Mouse (Mus musculus): ENCODE data around the gene Dcst1. TPM values are rescaled to one million over a fixed set of nuclear protein-coding genes. Genes with fewer than 3 reads are reported as not detected.

Dcst1 gene
- polyA plus RNA-seq, 1 experiment from 2014 or later = 0.31 TPM

- Histone ChIP-seq H3K4me3 (ENCODE audit: low read depth, low read length) (peak overlapping the region; percentile 51), H3K9me3 (ENCODE audit: control insufficient read depth, low read length) (no peaks in the 10 kb centered on the region), H3K9ac (ENCODE audit: low read length) (peak overlapping the region; percentile 52), H3K4me1 (ENCODE audit: control insufficient read depth, insufficient read depth, low read length) (peaks cover 32% of the 10 kb centered on the region), H3K27ac (ENCODE audit: low read depth, low read length) (no peak overlapping the region), H3K36me3 (ENCODE audit: control insufficient read depth, insufficient read depth, low read length) (no peaks in the 10 kb centered on the region), H3K27me3 (ENCODE audit: control insufficient read depth, insufficient read depth, low read length) (peaks cover 14% of the 10 kb centered on the region), H3K4me2 (ENCODE audit: low read depth) (peak overlapping the region; percentile 99)
- 1% methylated on average over 39 of the region's 44 CpGs for WGBS
- ATAC-seq (ENCODE audit: insufficient read depth, low FRiP score, low TSS enrichment) = no peak
- peak; percentile 78 for DNase-seq (ENCODE audit: low spot score)
Measured at GRCm38 (mm10) chr3:89395806-89396653, 31.0 kb upstream of the Dcst1 start.

GRCm38 (mm10) chr3:89395419-89395805 lies 30.4 kb upstream of the Dcst1 start:
- H3K4me2 ChIP-seq (ENCODE audit: low read depth) = peak overlapping the region; percentile 99
- 1% methylated on average over 10 of the region's 10 CpGs for WGBS
- DNase-seq (ENCODE audit: low spot score) (no peak), ATAC-seq (ENCODE audit: insufficient read depth, low FRiP score, low TSS enrichment) (no peak)
- peaks cover 37% of the 10 kb centered on the region for H3K4me1 ChIP-seq (ENCODE audit: control insufficient read depth, insufficient read depth, low read length)
- H3K27ac ChIP-seq (ENCODE audit: low read depth, low read length) = no peak overlapping the region
- peak overlapping the region; percentile 51 for H3K4me3 ChIP-seq (ENCODE audit: low read depth, low read length)
- no peaks in the 10 kb centered on the region for H3K9me3 ChIP-seq (ENCODE audit: control insufficient read depth, low read length)
- 0 out of 2 replicates have a peak overlapping the region, but pooled peaks have one; percentile 15 for H3K9ac ChIP-seq (ENCODE audit: low read length)
- no peaks in the 10 kb centered on the region for H3K36me3 ChIP-seq (ENCODE audit: control insufficient read depth, insufficient read depth, low read length)
- peaks cover 14% of the 10 kb centered on the region for H3K27me3 ChIP-seq (ENCODE audit: control insufficient read depth, insufficient read depth, low read length)

GRCm38 (mm10) chr3:89394894-89395256 lies 29.8 kb upstream of the Dcst1 start:
- DNase-seq (ENCODE audit: low spot score) (peak; percentile 84), ATAC-seq (ENCODE audit: insufficient read depth, low FRiP score, low TSS enrichment) (no peak)
- Histone ChIP-seq H3K36me3 (ENCODE audit: control insufficient read depth, insufficient read depth, low read length) (no peaks in the 10 kb centered on the region), H3K4me1 (ENCODE audit: control insufficient read depth, insufficient read depth, low read length) (peaks cover 37% of the 10 kb centered on the region), H3K4me2 (ENCODE audit: low read depth) (peak overlapping the region; percentile 99), H3K9ac (ENCODE audit: low read length) (peak overlapping the region; percentile 63), H3K27ac (ENCODE audit: low read depth, low read length) (peak overlapping the region; percentile 5; the same call in 1 of the 2 replicates), H3K4me3 (ENCODE audit: low read depth, low read length) (peak overlapping the region; percentile 51), H3K27me3 (ENCODE audit: control insufficient read depth, insufficient read depth, low read length) (peaks cover 14% of the 10 kb centered on the region), H3K9me3 (ENCODE audit: control insufficient read depth, low read length) (no peaks in the 10 kb centered on the region)
- under 1% methylated on average over 11 of the region's 12 CpGs for WGBS

GRCm38 (mm10) chr3:89394006-89394893 lies 29.2 kb upstream of the Dcst1 start, which contains the start of gene Zbtb7b:
Zbtb7b (minus strand) TSS chr3:89394776.
- ATAC-seq (ENCODE audit: insufficient read depth, low FRiP score, low TSS enrichment) (peak; percentile 46), DNase-seq (ENCODE audit: low spot score) (peak; percentile 57)
- peak within 1 kb of the TSS; percentile 63 for H3K9ac ChIP-seq (ENCODE audit: low read length)
- WGBS = under 1% methylated on average over 39 of the region's 42 CpGs
- peak within 1 kb of the TSS; percentile 5 for H3K27ac ChIP-seq (ENCODE audit: low read depth, low read length)
- H3K4me3 ChIP-seq (ENCODE audit: low read depth, low read length) = peak within 1 kb of the TSS; percentile 51
- H3K36me3 ChIP-seq (ENCODE audit: control insufficient read depth, insufficient read depth, low read length) = no peaks in the 10 kb centered on the region
- no peaks in the 10 kb centered on the region for H3K9me3 ChIP-seq (ENCODE audit: control insufficient read depth, low read length)
- peaks cover 14% of the 10 kb centered on the region for H3K27me3 ChIP-seq (ENCODE audit: control insufficient read depth, insufficient read depth, low read length)
- peaks cover 37% of the 10 kb centered on the region for H3K4me1 ChIP-seq (ENCODE audit: control insufficient read depth, insufficient read depth, low read length)
- peak within 1 kb of the TSS; percentile 99 for H3K4me2 ChIP-seq (ENCODE audit: low read depth)

- Histone ChIP-seq H3K9me3 (ENCODE audit: control insufficient read depth, low read length) (no peaks in the 10 kb centered on the region), H3K4me2 (ENCODE audit: low read depth) (peak overlapping the region; percentile 99), H3K4me1 (ENCODE audit: control insufficient read depth, insufficient read depth, low read length) (peaks cover 37% of the 10 kb centered on the region), H3K4me3 (ENCODE audit: low read depth, low read length) (peak overlapping the region; percentile 51), H3K27me3 (ENCODE audit: control insufficient read depth, insufficient read depth, low read length) (peaks cover 14% of the 10 kb centered on the region), H3K27ac (ENCODE audit: low read depth, low read length) (peak overlapping the region; percentile 5; the same call in 1 of the 2 replicates), H3K9ac (ENCODE audit: low read length) (peak overlapping the region; percentile 63), H3K36me3 (ENCODE audit: control insufficient read depth, insufficient read depth, low read length) (no peaks in the 10 kb centered on the region)
- peak; percentile 91 for ATAC-seq (ENCODE audit: insufficient read depth, low FRiP score, low TSS enrichment)
- WGBS = under 1% methylated on average over 15 of the region's 15 CpGs
- peak; percentile 94 for DNase-seq (ENCODE audit: low spot score)
Measured at GRCm38 (mm10) chr3:89393605-89394004, 28.6 kb upstream of the Dcst1 start.

- DNase-seq (ENCODE audit: low spot score) (peak; percentile 18), ATAC-seq (ENCODE audit: insufficient read depth, low FRiP score, low TSS enrichment) (no peak)
- Histone ChIP-seq H3K36me3 (ENCODE audit: control insufficient read depth, insufficient read depth, low read length) (no peaks in the 10 kb centered on the region), H3K4me1 (ENCODE audit: control insufficient read depth, insufficient read depth, low read length) (peaks cover 37% of the 10 kb centered on the region), H3K27me3 (ENCODE audit: control insufficient read depth, insufficient read depth, low read length) (peaks cover 14% of the 10 kb centered on the region), H3K4me3 (ENCODE audit: low read depth, low read length) (peak overlapping the region; percentile 48), H3K27ac (ENCODE audit: low read depth, low read length) (no peak overlapping the region), H3K9ac (ENCODE audit: low read length) (peak overlapping the region; percentile 39; the same call in 1 of the 2 replicates), H3K9me3 (ENCODE audit: control insufficient read depth, low read length) (no peaks in the 10 kb centered on the region), H3K4me2 (ENCODE audit: low read depth) (peak overlapping the region; percentile 99)
- under 1% methylated on average over 17 of the region's 24 CpGs for WGBS
Measured at GRCm38 (mm10) chr3:89392871-89393311, 27.8 kb upstream of the Dcst1 start.

GRCm38 (mm10) chr3:89391663-89392511 lies 26.8 kb upstream of the Dcst1 start:
- DNase-seq (ENCODE audit: low spot score) = peak; percentile 48
- peak overlapping the region; percentile 56 for H3K9ac ChIP-seq (ENCODE audit: low read length)
- ATAC-seq (ENCODE audit: insufficient read depth, low FRiP score, low TSS enrichment) = no peak
- H3K4me2 ChIP-seq (ENCODE audit: low read depth) = peak overlapping the region; percentile 99
- no peak overlapping the region for H3K27ac ChIP-seq (ENCODE audit: low read depth, low read length)
- H3K36me3 ChIP-seq (ENCODE audit: control insufficient read depth, insufficient read depth, low read length) = no peaks in the 10 kb centered on the region
- H3K27me3 ChIP-seq (ENCODE audit: control insufficient read depth, insufficient read depth, low read length) = peaks cover 14% of the 10 kb centered on the region
- H3K9me3 ChIP-seq (ENCODE audit: control insufficient read depth, low read length) = no peaks in the 10 kb centered on the region
- peaks cover 37% of the 10 kb centered on the region for H3K4me1 ChIP-seq (ENCODE audit: control insufficient read depth, insufficient read depth, low read length)
- under 1% methylated on average over 49 of the region's 56 CpGs for whole genome bisulfite sequencing
- H3K4me3 ChIP-seq (ENCODE audit: low read depth, low read length) = peak overlapping the region; percentile 48
